Mouse (Mus musculus) heart, embryonic 14.5 days (tissue): ENCODE data around the gene Mrgprg. TPM values are rescaled to one million over a fixed set of nuclear protein-coding genes. Genes with fewer than 3 reads are reported as not detected.
A peak's percentile ranks its signal among the peaks of the same experiment; 100 is the strongest.

Experiments
- ATAC-seq: fragments of 200-750 bp; cut with Nextera tagmentation; 2 replicates; pipeline ENCODE4 v1.8.0; 2017; ENCODE audit warnings: low read depth, moderate TSS enrichment; ENCODE audit not compliant: insufficient number of reproducible peaks, insufficient read depth, low FRiP score
- H3K27ac ChIP-seq, 2 experiments: fragments of 200-500 bp in 1 of 2; fragments of 300-500 bp in 1 of 2; sonication (generic) in 1 of 2; replicated peaks in 1 of 2; 2 replicates each; pipeline ENCODE4 v1.5.1; 2012 to 2014; ENCODE audit warnings: low read depth in 2 of 2, low read length in 2 of 2, control low read depth in 1 of 2, mild to moderate bottlenecking in 1 of 2, mixed read lengths in 1 of 2; ENCODE audit not compliant: control insufficient read depth in 1 of 2, insufficient read depth in 1 of 2
- H3K27me3 ChIP-seq: fragments of 300-500 bp; sonication (generic); 2 replicates; pipeline ENCODE4 v1.6.1; 2014; ENCODE audit warnings: mild to moderate bottlenecking, low read length, control low read depth; ENCODE audit not compliant: control insufficient read depth, insufficient read depth
- H3K36me3 ChIP-seq: fragments of 300-500 bp; sonication (generic); 2 replicates; pipeline ENCODE4 v1.6.1; 2014; ENCODE audit warnings: mild to moderate bottlenecking, control low read depth, low read length, mixed read lengths; ENCODE audit not compliant: control insufficient read depth, insufficient read depth
- H3K4me1 ChIP-seq, 2 experiments: fragments of 200-500 bp in 1 of 2; fragments of 300-500 bp in 1 of 2; sonication (generic) in 1 of 2; 2 replicates each; pipeline ENCODE4 v1.6.1; 2012 to 2014; ENCODE audit warnings: low read length in 2 of 2, control low read depth in 1 of 2, mixed read lengths in 1 of 2; ENCODE audit not compliant: control insufficient read depth in 2 of 2, insufficient read depth in 2 of 2
- H3K4me2 ChIP-seq: fragments of 300-500 bp; sonication (generic); 2 replicates; pipeline ENCODE4 v1.6.1; 2014; ENCODE audit warnings: mild to moderate bottlenecking, low read length
- H3K4me3 ChIP-seq, 2 experiments: fragments of 200-500 bp in 1 of 2; fragments of 300-500 bp in 1 of 2; sonication (generic) in 1 of 2; 2 replicates each; pipeline ENCODE4 v1.5.1; 2012 to 2014; ENCODE audit warnings: low read length in 2 of 2, mild to moderate bottlenecking in 2 of 2, control low read depth in 1 of 2, low read depth in 1 of 2, moderate library complexity in 1 of 2; ENCODE audit not compliant: control insufficient read depth in 1 of 2, insufficient read depth in 1 of 2
- H3K9ac ChIP-seq: fragments of 300-500 bp; sonication (generic); 2 replicates; pipeline ENCODE4 v1.6.1; 2014; ENCODE audit warnings: mild to moderate bottlenecking, low read length
- H3K9me3 ChIP-seq: fragments of 300-500 bp; sonication (generic); 2 replicates; pipeline ENCODE4 v1.6.1; 2016; ENCODE audit warnings: low read length, control low read depth; ENCODE audit not compliant: control insufficient read depth
- WGBS: fragments of 180-500 bp; shearing (Covaris S2); extraction: QIAGEN DNeasy Blood & Tissue Kit; methylation state at CpG from one replicate; pipeline ENCODE4 v1.1.7; 2014; 5-methylcytosine and 5-hydroxymethylcytosine counted together
- polyA plus RNA-seq: library from polyadenylated mRNA; unstranded; fragments of >200 nt; fragmentation: Nextera tagmentation; extraction: Ambion mirVana; gene quantifications from 2 replicates; pipeline ENCODE4 v1.2.1, GENCODE M21; 2014

The Mrgprg gene
- polyA plus RNA-seq, 1 experiment from 2014 or later: not detected

- WGBS: 68% methylated on average over 6 of the region's 6 CpGs
- no peak for ATAC-seq
- H3K4me2 ChIP-seq: no peak overlapping the region
Observed at GRCm38 (mm10) chr7:143792336-143792985, 25.7 kb upstream of the Mrgprg start.

GRCm38 (mm10) chr7:143783996-143784829 is 17.4 kb upstream of the Mrgprg start, which contains the start of gene Mrgpre:
Gene Mrgpre, minus strand, starts transcription at chr7:143784500.
- peak; percentile 83 for ATAC-seq
- WGBS: 2% methylated on average over 21 of the region's 21 CpGs

More at GRCm38 (mm10) chr7:143792336-143792985, 25.7 kb upstream of the Mrgprg start:
- H3K9ac ChIP-seq: no peak overlapping the region
- peaks cover 4% of the 10 kb centered on the region; the same call in 1 of the 2 replicates for H3K9me3 ChIP-seq
- peaks cover 25% of the 10 kb centered on the region for H3K36me3 ChIP-seq
- H3K27me3 ChIP-seq: no peaks in the 10 kb centered on the region
- no peak overlapping the region for H3K4me3 ChIP-seq
- H3K4me1 ChIP-seq: no peaks in the 10 kb centered on the region
- H3K27ac ChIP-seq: no peak overlapping the region

GRCm38 (mm10) chr7:143783378-143783995 is 16.7 kb upstream of the Mrgprg start:
- WGBS: 20% methylated on average over 5 of the region's 6 CpGs
- Histone ChIP-seq H3K4me1 (peaks cover 18 to 22% of the 10 kb centered on the region in 2 experiments; a peak in 3 of 4 replicates), H3K27me3 (no peaks in the 10 kb centered on the region), H3K9ac (peak overlapping the region; percentile 16), H3K4me2 (peak overlapping the region; percentile 59), H3K36me3 (no peaks in the 10 kb centered on the region), H3K27ac (peak overlapping the region; percentile 59 to 61), H3K9me3 (no peaks in the 10 kb centered on the region), H3K4me3 (peak overlapping the region; percentile 33 to 53)
- 0 out of 2 replicates have a peak, but pooled peaks have one; percentile 16 for ATAC-seq

More at GRCm38 (mm10) chr7:143783996-143784829, 17.4 kb upstream of the Mrgprg start, which contains the start of gene Mrgpre:
- Histone ChIP-seq H3K36me3 (no peaks in the 10 kb centered on the region), H3K9me3 (no peaks in the 10 kb centered on the region), H3K4me2 (peak within 1 kb of the TSS; percentile 59), H3K27me3 (no peaks in the 10 kb centered on the region), H3K4me3 (peak within 1 kb of the TSS; percentile 33 to 53), H3K27ac (peak within 1 kb of the TSS; percentile 59 to 61), H3K9ac (peak within 1 kb of the TSS; percentile 16), H3K4me1 (peaks cover 18 to 22% of the 10 kb centered on the region in 2 experiments; a peak in 3 of 4 replicates)

GRCm38 (mm10) chr7:143777375-143777774 is 10.6 kb upstream of the Mrgprg start:
- 14% methylated on average over 2 of the region's 2 CpGs for whole genome bisulfite sequencing
- Histone ChIP-seq H3K27me3 (no peaks in the 10 kb centered on the region), H3K9ac (no peak overlapping the region), H3K4me2 (no peak overlapping the region), H3K27ac (no peak overlapping the region), H3K4me3 (no peak overlapping the region), H3K9me3 (no peaks in the 10 kb centered on the region), H3K36me3 (no peaks in the 10 kb centered on the region), H3K4me1 (peaks cover 0 to 6% of the 10 kb centered on the region in 2 experiments; a peak in 2 of 4 replicates)
- ATAC-seq: 0 out of 2 replicates have a peak, but pooled peaks have one; percentile 37

GRCm38 (mm10) chr7:143776137-143776536 is 9.3 kb upstream of the Mrgprg start:
- Histone ChIP-seq H3K4me2 (no peak overlapping the region), H3K36me3 (no peaks in the 10 kb centered on the region), H3K4me3 (no peak overlapping the region), H3K9ac (no peak overlapping the region), H3K4me1 (peaks cover 0 to 6% of the 10 kb centered on the region in 2 experiments; a peak in 2 of 4 replicates), H3K27ac (no peak overlapping the region), H3K27me3 (no peaks in the 10 kb centered on the region), H3K9me3 (no peaks in the 10 kb centered on the region)
- no peak for ATAC-seq
- WGBS: 31% methylated on average over 3 of the region's 3 CpGs

GRCm38 (mm10) chr7:143769461-143769860 is 2.7 kb upstream of the Mrgprg start:
- H3K36me3 ChIP-seq: no peaks in the 10 kb centered on the region
- no peak overlapping the region for H3K4me2 ChIP-seq
- no peak overlapping the region for H3K27ac ChIP-seq
- peaks cover 25% of the 10 kb centered on the region for H3K27me3 ChIP-seq
- no peak overlapping the region for H3K4me3 ChIP-seq
- no peak for ATAC-seq
- no peaks in the 10 kb centered on the region for H3K4me1 ChIP-seq
- 51% methylated on average over 1 of the region's 1 CpGs for WGBS
- no peak overlapping the region for H3K9ac ChIP-seq
- no peaks in the 10 kb centered on the region for H3K9me3 ChIP-seq

- Histone ChIP-seq H3K27ac (no peak overlapping the region), H3K36me3 (no peaks in the 10 kb centered on the region), H3K9me3 (no peaks in the 10 kb centered on the region), H3K4me3 (no peak overlapping the region), H3K27me3 (peaks cover 30% of the 10 kb centered on the region), H3K4me2 (no peak overlapping the region), H3K4me1 (no peaks in the 10 kb centered on the region), H3K9ac (no peak overlapping the region)
- WGBS: 70% methylated on average over 6 of the region's 6 CpGs
- ATAC-seq: no peak
Observed at GRCm38 (mm10) chr7:143768267-143768666, 1.5 kb upstream of the Mrgprg start.
